Mouse (Mus musculus) R1 (cell line): Measurements from ENCODE around the gene Cask.

Source experiments
- DNase-seq: peaks from one replicate; pipeline ENCODE4 v3.0.0-alpha.2; 2018; ENCODE audit warnings: low read depth, low spot score

Gene Cask

GRCm38 (mm10) chrX:13469160-13470116 lies 381.7 kb downstream of the Cask start:
- no peak for DNase-seq

DNA sequence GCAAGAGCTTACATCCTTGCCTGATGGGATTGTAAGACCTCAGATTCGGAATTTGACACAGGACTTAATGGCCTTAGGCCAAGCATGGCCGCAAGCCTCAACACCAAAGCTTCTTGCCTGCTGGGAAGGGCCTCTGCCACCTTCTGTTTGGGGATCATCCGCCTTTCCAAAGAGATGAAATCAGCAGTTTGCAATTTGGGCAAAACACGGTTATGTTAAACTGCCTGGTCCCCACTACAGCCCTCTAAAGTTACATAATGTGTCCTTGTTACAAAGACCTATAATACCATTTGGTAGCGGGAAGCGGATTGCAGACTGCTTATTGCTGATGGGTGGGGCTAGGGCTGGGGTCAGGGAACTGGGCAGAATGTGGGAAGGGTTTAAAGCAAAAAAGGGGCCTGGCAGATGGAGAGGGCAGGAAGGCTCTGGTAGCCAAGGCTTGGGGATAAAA lies 384.0 kb downstream of the Cask start:
- no peak for DNase-seq
